Mouse (Mus musculus): ENCODE results near the gene Dlgap4.

GRCm38 (mm10) chr2:156654148-156654547, 40.6 kb downstream of the Dlgap4 start:
- TF ChIP-seq GATA1 (IDR thresholded peaks at IDR 0.05; ENCODE audit: borderline replicate concordance, low read length) (no peak), FLI1 (IDR thresholded peaks at IDR 0.05; ENCODE audit: low read length) (no peak)
